Mouse (Mus musculus) cerebellum, adult 9-11 months (tissue): ENCODE measurements at regions not wholly inside any gene's neighbourhood (a gene's known extent, or its start where the extent isn't known, plus 50 kb on each side); places are given as distances from the start of the nearest gene placed in this dataset.

Experiments
- DNase-seq: peaks from one replicate; pipeline ENCODE4 v3.0.0; 2022

DNA sequence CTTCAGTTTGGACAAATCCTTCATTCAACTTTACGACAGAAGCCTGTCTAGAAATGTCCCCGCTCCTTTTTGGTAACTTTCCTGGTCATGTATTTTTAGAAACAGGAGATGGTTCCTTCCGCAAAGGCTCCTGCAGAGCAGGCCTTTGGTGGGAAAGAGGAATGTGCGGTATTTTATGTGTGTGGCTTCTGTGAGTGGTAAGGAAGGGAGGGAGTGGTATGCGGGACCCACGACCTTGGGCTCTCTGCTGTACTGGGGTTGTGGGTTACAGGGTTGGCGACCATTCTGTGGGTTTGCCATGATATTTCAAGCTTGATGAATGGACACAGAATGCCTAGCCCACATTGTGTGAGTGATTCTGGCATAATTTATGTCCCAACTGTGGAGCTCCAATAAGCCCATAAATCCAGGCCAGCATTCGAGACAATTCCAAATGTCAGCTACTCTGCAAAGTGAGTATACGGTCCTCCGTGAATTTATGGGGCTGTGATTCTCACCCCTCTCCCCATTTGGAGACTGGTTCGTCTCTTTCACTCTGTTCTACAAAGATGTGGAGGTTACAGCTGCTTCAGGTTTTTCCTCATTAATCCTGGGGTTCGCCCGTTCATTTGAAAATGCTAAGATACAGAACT is 109.3 kb upstream of the Rxfp2 start:
- DNase-seq, result no peak

- no peak for DNase-seq
These were observed 108.5 kb upstream of the Rxfp2 start for GRCm38 (mm10) chr5:149909971-149910370.

GRCm38 (mm10) chr5:149911968-149912367 is 106.5 kb upstream of the Rxfp2 start:
- no peak for DNase-seq

DNA sequence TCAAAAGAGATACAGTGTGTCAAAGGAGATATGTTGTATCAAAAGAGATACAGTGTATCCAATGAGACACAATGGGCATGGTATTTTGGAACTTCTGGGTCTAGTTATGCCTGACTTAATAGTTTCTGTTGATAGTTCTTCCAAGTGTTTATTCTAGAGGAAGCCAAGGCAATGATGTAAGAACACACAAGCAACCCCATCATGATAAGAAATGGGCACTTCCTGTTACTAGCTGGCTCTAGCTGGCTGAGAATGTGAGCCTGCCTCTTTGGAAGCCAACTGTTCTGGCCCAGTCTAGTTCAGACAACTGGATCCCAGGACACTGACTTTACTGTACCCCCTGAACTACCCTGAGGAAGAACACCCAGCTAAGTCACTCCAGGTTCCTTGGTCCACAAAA is 102.7 kb upstream of the Rxfp2 start:
- no peak for DNase-seq

GRCm38 (mm10) chr5:149917374-149917773 is 101.1 kb upstream of the Rxfp2 start:
- DNase-seq, result no peak

- DNase-seq, result no peak
These were observed 99.4 kb upstream of the Rxfp2 start for GRCm38 (mm10) chr5:149919097-149919496.

- no peak for DNase-seq
These were observed 98.1 kb upstream of the Rxfp2 start for GRCm38 (mm10) chr5:149920326-149920725.

GRCm38 (mm10) chr5:149924501-149924900 is 94.0 kb upstream of the Rxfp2 start:
- no peak for DNase-seq

GRCm38 (mm10) chr5:149926786-149927185 is 91.7 kb upstream of the Rxfp2 start:
- no peak for DNase-seq

DNA sequence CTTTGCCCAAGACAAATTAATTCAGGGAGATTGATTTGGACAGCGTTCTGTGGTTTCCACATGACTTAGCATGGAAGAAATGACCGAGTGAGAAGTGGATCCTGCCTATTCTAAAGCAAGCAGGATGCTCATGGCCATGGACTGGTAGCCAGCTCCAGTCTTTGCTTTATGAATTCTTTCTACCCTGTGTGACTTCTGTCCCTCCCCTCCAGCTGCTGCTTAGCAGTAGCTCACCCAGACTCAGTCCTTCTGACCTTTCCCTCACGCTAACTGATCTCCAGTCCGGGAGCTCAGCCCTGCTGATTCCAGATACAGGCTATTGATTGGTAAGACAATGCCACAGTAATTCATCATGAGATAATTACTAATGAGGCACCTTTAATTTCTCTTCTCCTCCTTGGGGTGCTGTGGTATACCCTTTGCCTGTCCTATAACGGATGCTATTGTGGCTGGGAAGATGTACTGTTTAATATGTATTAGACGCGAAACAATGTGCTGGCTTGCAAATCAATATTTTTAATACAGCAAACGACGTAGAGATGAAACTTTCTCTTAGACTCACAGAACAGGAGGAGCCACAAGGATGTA is 86.8 kb upstream of the Rxfp2 start:
- DNase-seq, result no peak

- DNase-seq, result no peak
These were observed 86.3 kb upstream of the Rxfp2 start for GRCm38 (mm10) chr5:149932220-149932619.

DNA sequence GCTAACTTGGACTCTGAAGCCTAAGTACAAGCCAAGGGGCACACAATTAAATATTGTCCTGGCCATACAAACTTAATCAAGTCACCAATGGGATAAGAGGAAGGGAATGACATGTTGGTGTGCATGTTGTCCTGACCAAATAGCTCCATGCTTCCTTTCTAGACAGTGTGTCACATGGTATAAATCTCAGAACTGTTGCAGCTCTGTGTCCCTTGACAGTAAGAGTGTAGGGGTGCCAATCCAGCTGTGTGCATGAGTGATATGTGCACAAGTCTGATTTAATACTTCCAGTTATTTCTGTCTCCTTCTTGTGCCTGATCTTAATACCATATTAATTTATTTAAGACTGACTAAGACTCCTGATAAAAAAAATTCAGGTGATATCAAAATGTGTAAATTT is 72.8 kb upstream of the Rxfp2 start:
- no peak for DNase-seq

GRCm38 (mm10) chr5:149947491-149947890 is 71.0 kb upstream of the Rxfp2 start:
- DNase-seq, result no peak

DNA sequence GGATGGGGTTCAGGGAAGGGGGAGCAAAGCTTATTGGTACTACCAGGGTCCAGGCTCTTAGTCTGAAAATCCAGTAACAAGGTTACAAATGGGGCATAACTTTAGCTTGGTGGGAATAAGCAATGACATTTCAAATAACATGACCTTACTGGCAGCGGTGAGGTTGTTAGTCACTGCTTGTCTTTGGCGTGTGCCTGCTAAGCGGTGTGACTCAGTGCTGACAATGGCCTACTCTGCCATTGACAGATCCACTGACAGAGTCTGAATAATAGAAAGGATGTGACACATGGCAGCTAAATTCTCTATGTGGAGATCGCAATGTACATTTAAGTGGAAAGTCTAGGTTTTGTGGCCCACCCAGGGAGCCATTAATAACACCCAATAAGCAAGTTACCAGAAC is 61.5 kb upstream of the Rxfp2 start:
- no peak for DNase-seq

DNA sequence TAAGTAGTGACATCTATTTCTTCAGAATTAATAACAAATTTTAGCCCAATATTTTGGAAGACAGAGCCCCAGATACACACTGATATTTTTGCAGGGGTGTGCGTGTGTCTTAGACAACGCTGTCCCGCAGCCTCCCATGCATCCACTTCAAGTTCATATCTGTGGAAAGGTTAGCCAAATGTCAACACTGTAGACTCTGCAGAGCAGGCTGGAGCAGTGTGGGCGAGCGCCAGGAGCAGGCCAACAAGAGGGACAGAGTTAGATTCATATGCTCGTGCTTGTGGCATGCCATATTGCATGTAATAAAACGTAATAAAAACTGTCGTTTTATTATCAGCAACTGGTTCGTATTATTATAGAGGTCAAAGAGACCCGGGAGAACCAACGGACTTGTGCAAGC is 57.3 kb upstream of the Rxfp2 start:
- DNase-seq, result no peak

GRCm38 (mm10) chr5:149964748-149965147 is 53.7 kb upstream of the Rxfp2 start:
- no peak for DNase-seq
